Mouse (Mus musculus) kidney, adult 2 months (tissue): Measurements from ENCODE around the gene Agpat2.

ENCODE experiments used
- CTCF ChIP-seq: fragments of 200-500 bp; conservative IDR thresholded peaks from 2 replicates; pipeline ENCODE4 v1.5.1; 2011; ENCODE audit warnings: low read depth, mild to moderate bottlenecking, control low read depth, low read length, moderate library complexity, mixed read lengths; ENCODE audit not compliant: insufficient read depth, insufficient read length
- POLR2A ChIP-seq: fragments of 200-500 bp; IDR thresholded peaks from one replicate; pipeline ENCODE4 v1.6.1; 2011; ENCODE audit warnings: low read depth, low read length, control low read depth

- TF ChIP-seq POLR2A (no peak), CTCF (no peak)
Observed at GRCm38 (mm10) chr2:26602631-26603030, 1.6 kb downstream of the Agpat2 start.
